Mouse (Mus musculus): Measurements from ENCODE around the gene Mreg. TPM values are rescaled to one million over a fixed set of nuclear protein-coding genes. Genes with fewer than 3 reads are reported as not detected.
A peak's percentile ranks its signal among the peaks of the same experiment; 100 is the strongest.

Gene Mreg
- polyA plus RNA-seq, 1 experiment from 2014 or later = 2.8 TPM

GRCm38 (mm10) chr1:72188142-72188738 lies 23.9 kb downstream of the Mreg start:
- Histone ChIP-seq H3K4me2 (peak overlapping the region; percentile 39), H3K36me3 (no peaks in the 10 kb centered on the region), H3K9ac (replicated peaks) (no peak overlapping the region), H3K9me3 (no peaks in the 10 kb centered on the region), H3K27ac (no peak overlapping the region), H3K27me3 (no peaks in the 10 kb centered on the region), H3K4me3 (replicated peaks) (no peak overlapping the region), H3K4me1 (replicated peaks) (peaks cover 22% of the 10 kb centered on the region)
- ATAC-seq (ENCODE audit: insufficient number of reproducible peaks, insufficient read depth, low FRiP score, low TSS enrichment, low read depth) = no peak
- WGBS = 37% methylated on average over 16 of the region's 16 CpGs

DNA sequence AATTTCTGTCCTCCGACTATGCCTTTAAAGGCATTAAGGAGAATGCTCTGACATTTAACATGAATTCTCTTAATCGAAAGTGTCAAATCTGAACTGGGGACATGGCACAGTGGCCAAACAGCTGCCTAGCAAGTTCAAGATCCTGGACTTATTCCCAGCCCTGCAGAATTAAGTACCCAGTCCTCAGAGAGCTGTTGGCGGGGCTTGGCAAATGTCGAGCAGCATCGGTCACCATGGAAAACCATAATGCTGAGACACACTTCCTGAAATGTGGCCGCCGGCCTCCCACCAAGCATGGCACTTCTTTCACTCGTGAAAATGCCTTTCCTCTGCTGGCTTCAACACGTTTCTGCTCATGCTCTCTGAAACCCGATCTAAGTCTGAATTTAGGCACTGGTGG lies 24.6 kb downstream of the Mreg start:
- Histone ChIP-seq H3K9ac (replicated peaks) (no peak overlapping the region), H3K9me3 (no peaks in the 10 kb centered on the region), H3K27ac (no peak overlapping the region), H3K36me3 (no peaks in the 10 kb centered on the region), H3K27me3 (no peaks in the 10 kb centered on the region), H3K4me2 (peak overlapping the region; percentile 39), H3K4me1 (replicated peaks) (peaks cover 29% of the 10 kb centered on the region), H3K4me3 (replicated peaks) (no peak overlapping the region)
- no peak for ATAC-seq (ENCODE audit: insufficient number of reproducible peaks, insufficient read depth, low FRiP score, low TSS enrichment, low read depth)
- WGBS = 47% methylated on average over 10 of the region's 10 CpGs

DNA sequence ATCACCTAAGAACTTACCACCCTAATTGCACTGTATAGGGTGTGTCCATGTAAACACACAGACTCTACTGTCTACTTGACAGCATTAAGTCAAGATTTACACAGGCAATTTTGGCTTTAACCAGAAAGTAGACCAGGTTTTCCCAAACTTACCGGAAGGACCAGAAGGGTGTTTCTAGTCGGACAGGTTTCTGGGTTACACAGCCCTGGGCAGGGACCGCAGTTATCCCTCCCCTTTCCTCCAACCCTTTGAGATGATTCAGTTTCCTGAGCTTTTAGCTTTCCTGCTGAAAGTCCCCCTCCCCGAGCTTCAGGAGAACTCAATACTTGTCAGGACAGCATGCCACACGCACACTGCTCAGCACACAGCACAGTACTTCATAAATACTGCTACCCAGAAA lies 26.0 kb downstream of the Mreg start:
- Histone ChIP-seq H3K4me2 (no peak overlapping the region), H3K4me1 (replicated peaks) (peaks cover 34% of the 10 kb centered on the region), H3K9ac (replicated peaks) (no peak overlapping the region), H3K4me3 (replicated peaks) (no peak overlapping the region), H3K36me3 (no peaks in the 10 kb centered on the region), H3K9me3 (no peaks in the 10 kb centered on the region), H3K27me3 (no peaks in the 10 kb centered on the region), H3K27ac (no peak overlapping the region)
- 70% methylated on average over 5 of the region's 5 CpGs for WGBS
- ATAC-seq (ENCODE audit: insufficient number of reproducible peaks, insufficient read depth, low FRiP score, low TSS enrichment, low read depth) = no peak

DNA sequence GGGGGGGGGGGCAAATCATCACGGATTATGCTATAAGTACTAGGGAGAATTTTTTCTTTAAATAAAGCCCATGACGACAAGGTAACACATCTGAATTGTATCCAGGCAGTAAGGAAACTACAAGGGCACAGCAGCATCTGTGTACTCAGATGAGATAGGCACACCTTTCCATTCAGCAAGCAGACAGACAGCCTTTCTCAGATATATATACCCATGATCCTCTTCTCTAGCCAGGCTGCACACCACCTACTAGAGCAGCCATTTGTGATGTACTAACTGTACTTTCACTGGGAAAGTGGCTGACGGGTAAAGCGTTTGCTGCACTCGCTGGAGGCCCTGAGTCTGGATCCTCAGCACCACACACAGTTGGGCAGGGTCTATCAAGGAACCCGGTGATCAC lies 28.6 kb downstream of the Mreg start:
- 48% methylated on average over 6 of the region's 6 CpGs for WGBS
- Histone ChIP-seq H3K27me3 (no peaks in the 10 kb centered on the region), H3K27ac (no peak overlapping the region), H3K4me1 (replicated peaks) (peaks cover 34% of the 10 kb centered on the region), H3K9me3 (no peaks in the 10 kb centered on the region), H3K4me3 (replicated peaks) (0 out of 2 replicates have a peak overlapping the region, but pooled peaks have one; percentile 16), H3K4me2 (peak overlapping the region; percentile 57), H3K9ac (replicated peaks) (no peak overlapping the region), H3K36me3 (no peaks in the 10 kb centered on the region)
- no peak for ATAC-seq (ENCODE audit: insufficient number of reproducible peaks, insufficient read depth, low FRiP score, low TSS enrichment, low read depth)

DNA sequence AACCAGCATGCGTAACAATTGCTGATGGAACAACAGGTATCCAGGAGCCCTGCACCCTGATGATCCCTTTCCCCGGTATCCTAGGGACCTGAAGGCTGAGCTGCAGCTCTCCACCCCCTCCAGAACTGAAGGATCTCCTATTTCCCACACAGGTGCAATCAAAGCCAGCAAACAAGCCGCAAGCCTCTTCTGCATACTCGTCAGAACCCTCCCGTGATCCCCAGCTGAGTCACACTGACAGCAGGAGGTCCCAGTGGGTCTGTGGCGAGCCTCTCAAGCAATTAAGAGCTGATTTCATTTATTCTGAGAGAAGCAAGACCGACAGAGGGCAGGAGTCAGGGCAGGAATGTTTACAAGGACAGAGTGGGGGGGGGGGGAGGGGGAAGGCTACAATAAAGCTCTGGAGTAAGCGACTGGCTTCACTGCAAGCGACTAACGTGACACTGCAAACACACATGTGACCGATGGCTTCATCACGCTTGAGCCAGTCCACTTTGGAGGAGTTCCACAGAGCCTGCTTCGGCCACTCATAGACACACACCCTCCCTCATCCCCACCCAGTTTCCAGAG lies 29.1 kb downstream of the Mreg start:
- 2% methylated on average over 13 of the region's 13 CpGs for WGBS
- H3K4me2 ChIP-seq = peak overlapping the region; percentile 57
- H3K9me3 ChIP-seq = no peaks in the 10 kb centered on the region
- peaks cover 28% of the 10 kb centered on the region for H3K4me1 ChIP-seq (replicated peaks)
- no peaks in the 10 kb centered on the region for H3K27me3 ChIP-seq
- no peaks in the 10 kb centered on the region for H3K36me3 ChIP-seq
- H3K9ac ChIP-seq (replicated peaks) = no peak overlapping the region
- peak overlapping the region; percentile 16; the same call in 1 of the 2 replicates for H3K4me3 ChIP-seq (replicated peaks)
- H3K27ac ChIP-seq = 0 out of 2 replicates have a peak overlapping the region, but pooled peaks have one; percentile 12
- 0 out of 2 replicates have a peak, but pooled peaks have one; percentile 39 for ATAC-seq (ENCODE audit: insufficient number of reproducible peaks, insufficient read depth, low FRiP score, low TSS enrichment, low read depth)

DNA sequence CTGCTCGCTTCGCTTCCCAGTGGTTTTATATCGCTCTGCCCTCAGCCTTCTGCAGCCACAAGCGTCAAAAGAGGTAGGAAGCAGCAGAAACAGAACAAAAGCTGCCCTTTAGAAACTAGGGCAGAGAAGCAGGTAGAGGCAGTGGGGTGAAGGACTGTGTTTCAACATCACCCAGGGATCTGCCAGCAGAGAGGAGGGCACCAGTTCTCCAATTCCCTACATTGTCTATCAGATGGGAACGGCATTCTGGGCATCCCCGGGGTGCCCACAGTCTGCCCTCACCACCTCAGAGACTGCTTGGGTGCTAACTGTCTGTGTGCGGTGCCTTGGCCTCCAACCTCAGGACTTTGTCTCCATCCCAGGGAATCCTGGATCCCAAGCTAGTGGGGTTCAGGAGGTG lies 32.2 kb downstream of the Mreg start:
- no peak for ATAC-seq (ENCODE audit: insufficient number of reproducible peaks, insufficient read depth, low FRiP score, low TSS enrichment, low read depth)
- Histone ChIP-seq H3K27ac (no peak overlapping the region), H3K4me3 (replicated peaks) (no peak overlapping the region), H3K36me3 (no peaks in the 10 kb centered on the region), H3K9ac (replicated peaks) (no peak overlapping the region), H3K4me1 (replicated peaks) (peaks cover 16% of the 10 kb centered on the region), H3K27me3 (no peaks in the 10 kb centered on the region), H3K4me2 (no peak overlapping the region), H3K9me3 (no peaks in the 10 kb centered on the region)
- WGBS = 92% methylated on average over 7 of the region's 7 CpGs

GRCm38 (mm10) chr1:72176239-72176638 lies 35.9 kb downstream of the Mreg start:
- H3K9me3 ChIP-seq = no peaks in the 10 kb centered on the region
- H3K4me2 ChIP-seq = no peak overlapping the region
- WGBS = 61% methylated on average over 6 of the region's 6 CpGs
- no peak overlapping the region for H3K27ac ChIP-seq
- no peaks in the 10 kb centered on the region for H3K27me3 ChIP-seq
- no peak overlapping the region for H3K9ac ChIP-seq (replicated peaks)
- ATAC-seq (ENCODE audit: insufficient number of reproducible peaks, insufficient read depth, low FRiP score, low TSS enrichment, low read depth) = no peak
- H3K4me1 ChIP-seq (replicated peaks) = no peaks in the 10 kb centered on the region
- H3K4me3 ChIP-seq (replicated peaks) = no peak overlapping the region
- no peaks in the 10 kb centered on the region for H3K36me3 ChIP-seq

- H3K9me3 ChIP-seq = no peaks in the 10 kb centered on the region
- no peaks in the 10 kb centered on the region for H3K27me3 ChIP-seq
- H3K4me2 ChIP-seq = no peak overlapping the region
- no peaks in the 10 kb centered on the region for H3K36me3 ChIP-seq
- WGBS = 72% methylated on average over 7 of the region's 7 CpGs
- no peaks in the 10 kb centered on the region for H3K4me1 ChIP-seq (replicated peaks)
- no peak for ATAC-seq (ENCODE audit: insufficient number of reproducible peaks, insufficient read depth, low FRiP score, low TSS enrichment, low read depth)
- H3K27ac ChIP-seq = no peak overlapping the region
- H3K4me3 ChIP-seq (replicated peaks) = no peak overlapping the region
- H3K9ac ChIP-seq (replicated peaks) = no peak overlapping the region
Measured at GRCm38 (mm10) chr1:72174183-72174582, 37.9 kb downstream of the Mreg start.

DNA sequence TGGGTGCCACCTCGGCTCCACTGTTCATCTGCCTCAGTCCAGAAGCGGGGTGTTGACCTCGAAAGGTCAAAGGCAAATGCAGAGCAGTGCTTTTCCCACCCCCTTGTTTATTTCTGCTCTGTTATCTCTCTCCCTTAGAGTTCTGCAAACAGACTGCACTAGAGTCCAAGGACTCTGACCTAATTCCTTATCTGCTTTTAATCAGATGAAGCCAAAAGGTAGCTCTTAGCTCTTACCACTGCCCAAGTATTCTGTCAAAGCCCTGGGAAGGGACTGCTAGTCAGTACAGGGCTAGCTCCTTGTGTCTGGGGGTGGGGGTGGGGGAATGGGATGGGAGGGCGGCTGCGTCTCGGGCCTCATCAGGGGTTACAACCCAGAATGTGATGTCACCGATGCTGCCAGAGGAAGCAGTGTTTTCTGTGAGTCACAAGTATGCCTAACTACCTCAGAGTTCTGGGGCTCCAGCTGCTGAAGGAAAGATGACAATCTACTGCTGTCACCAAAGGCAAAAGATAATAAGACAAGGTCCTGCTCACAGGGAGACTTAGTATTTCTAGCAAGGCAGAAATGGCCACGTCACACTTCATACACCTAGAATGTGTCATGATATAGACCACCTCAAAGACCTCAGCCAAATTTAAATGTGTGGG lies 38.6 kb downstream of the Mreg start:
- Histone ChIP-seq H3K9me3 (no peaks in the 10 kb centered on the region), H3K4me2 (no peak overlapping the region), H3K27me3 (no peaks in the 10 kb centered on the region), H3K36me3 (no peaks in the 10 kb centered on the region), H3K4me3 (replicated peaks) (no peak overlapping the region), H3K9ac (replicated peaks) (no peak overlapping the region), H3K4me1 (replicated peaks) (no peaks in the 10 kb centered on the region), H3K27ac (no peak overlapping the region)
- 47% methylated on average over 8 of the region's 8 CpGs for WGBS
- ATAC-seq (ENCODE audit: insufficient number of reproducible peaks, insufficient read depth, low FRiP score, low TSS enrichment, low read depth) = no peak

- Histone ChIP-seq H3K4me2 (no peak overlapping the region), H3K9me3 (no peaks in the 10 kb centered on the region), H3K4me1 (replicated peaks) (no peaks in the 10 kb centered on the region), H3K36me3 (no peaks in the 10 kb centered on the region), H3K4me3 (replicated peaks) (no peak overlapping the region), H3K9ac (replicated peaks) (no peak overlapping the region), H3K27ac (no peak overlapping the region), H3K27me3 (no peaks in the 10 kb centered on the region)
- WGBS = 74% methylated on average over 8 of the region's 8 CpGs
- ATAC-seq (ENCODE audit: insufficient number of reproducible peaks, insufficient read depth, low FRiP score, low TSS enrichment, low read depth) = no peak
Measured at GRCm38 (mm10) chr1:72172788-72173187, 39.3 kb downstream of the Mreg start.

GRCm38 (mm10) chr1:72171001-72171860 lies 40.9 kb downstream of the Mreg start:
- H3K4me2 ChIP-seq = no peak overlapping the region
- H3K36me3 ChIP-seq = no peaks in the 10 kb centered on the region
- no peaks in the 10 kb centered on the region for H3K9me3 ChIP-seq
- H3K4me1 ChIP-seq (replicated peaks) = no peaks in the 10 kb centered on the region
- 62% methylated on average over 13 of the region's 13 CpGs for WGBS
- H3K4me3 ChIP-seq (replicated peaks) = no peak overlapping the region
- no peaks in the 10 kb centered on the region for H3K27me3 ChIP-seq
- H3K9ac ChIP-seq (replicated peaks) = no peak overlapping the region
- H3K27ac ChIP-seq = no peak overlapping the region
- 0 out of 2 replicates have a peak, but pooled peaks have one; percentile 3 for ATAC-seq (ENCODE audit: insufficient number of reproducible peaks, insufficient read depth, low FRiP score, low TSS enrichment, low read depth)

Data from limb, embryonic 12.5 days (tissue).